Mouse (Mus musculus) liver, embryonic 14.5 days (tissue): ENCODE results near the gene Cbx8. TPM values are rescaled to one million over a fixed set of nuclear protein-coding genes. Genes with fewer than 3 reads are reported as not detected.

Source experiments
- ATAC-seq: fragments of 200-750 bp; cut with Nextera tagmentation; 2 replicates; pipeline ENCODE4 v1.8.0; 2017; ENCODE audit warnings: moderate number of reproducible peaks, mild to moderate bottlenecking, moderate library complexity; ENCODE audit not compliant: insufficient read depth
- DNase-seq, 3 experiments: peaks; one replicate each; pipeline ENCODE4 v3.0.0-alpha.2; 2012 to 2013; ENCODE audit warnings: low read depth in 3 of 3, low spot score in 3 of 3
- H3K27ac ChIP-seq: fragments of 300-500 bp; sonication (generic); 2 replicates; pipeline ENCODE4 v1.5.1; 2014; ENCODE audit warnings: moderate library complexity, mild to moderate bottlenecking, control low read depth, inconsistent platforms
- H3K27me3 ChIP-seq: fragments of 300-500 bp; sonication (generic); 2 replicates; pipeline ENCODE4 v1.6.1; 2014; ENCODE audit warnings: mild to moderate bottlenecking, low read length, moderate library complexity; ENCODE audit not compliant: control insufficient read depth, insufficient read depth
- H3K36me3 ChIP-seq: fragments of 300-500 bp; sonication (generic); replicated peaks from 2 replicates; pipeline ENCODE4 v1.6.1; 2014; ENCODE audit warnings: low read depth; ENCODE audit not compliant: control insufficient read depth, insufficient read depth
- H3K4me1 ChIP-seq, 2 experiments: fragments of 200-500 bp in 1 of 2; fragments of 300-500 bp in 1 of 2; sonication (generic) in 1 of 2; replicated peaks; 2 replicates each; pipeline ENCODE4 v1.6.1; 2012 to 2014; ENCODE audit warnings: antibody characterized with exemption in 1 of 2, inconsistent platforms in 1 of 2, low read length in 1 of 2; ENCODE audit not compliant: control insufficient read depth in 2 of 2, insufficient read depth in 2 of 2
- H3K4me2 ChIP-seq: fragments of 300-500 bp; sonication (generic); 2 replicates; pipeline ENCODE4 v1.6.1; 2014; ENCODE audit warnings: low read depth, mild to moderate bottlenecking, control low read depth, moderate library complexity
- H3K4me3 ChIP-seq, 2 experiments: fragments of 200-500 bp in 1 of 2; fragments of 300-500 bp in 1 of 2; sonication (generic) in 1 of 2; 2 replicates each; pipeline ENCODE4 v1.5.1; 2012 to 2014; ENCODE audit warnings: low read depth in 2 of 2, low read length in 2 of 2, mild to moderate bottlenecking in 2 of 2, control low read depth in 1 of 2, inconsistent platforms in 1 of 2, moderate library complexity in 1 of 2; ENCODE audit not compliant: insufficient read depth in 1 of 2
- H3K9ac ChIP-seq: fragments of 300-500 bp; sonication (generic); replicated peaks from 2 replicates; pipeline ENCODE4 v1.6.1; 2014; ENCODE audit warnings: mild to moderate bottlenecking, control low read depth, moderate library complexity
- H3K9me3 ChIP-seq: fragments of 300-500 bp; sonication (generic); 2 replicates; pipeline ENCODE4 v1.6.1; 2016; ENCODE audit warnings: low read length, mixed read lengths; ENCODE audit not compliant: control insufficient read depth
- CTCF ChIP-seq: IDR thresholded peaks from 2 replicates; pipeline ENCODE4 v1.5.1; 2016; ENCODE audit warnings: antibody characterized with exemption, low read depth, control low read depth
- EP300 ChIP-seq: IDR thresholded peaks from 2 replicates; pipeline ENCODE4 v1.6.1; 2016; ENCODE audit warnings: antibody characterized with exemption, low read depth
- WGBS: fragments of 180-500 bp; shearing (Covaris S2); extraction: QIAGEN DNeasy Blood & Tissue Kit; methylation state at CpG from one replicate; pipeline ENCODE4 v1.1.7; 2014; ENCODE audit not compliant: insufficient replicate concordance; 5-methylcytosine and 5-hydroxymethylcytosine counted together
- polyA plus RNA-seq, 2 experiments: library from polyadenylated mRNA; depleted of rRNA in 1 of 2; stranded (reverse) in 1 of 2; unstranded in 1 of 2; fragments of >200 nt; fragmentation: Nextera tagmentation in 1 of 2; extraction: Ambion mirVana in 1 of 2; gene quantifications; 2 replicates each; pipeline versions ENCODE4 v1.2.1 to v1.2.3; 2012 to 2014

The Cbx8 gene
- polyA plus RNA-seq, 2 experiments, result 0.95 to 1.6 TPM

DNA sequence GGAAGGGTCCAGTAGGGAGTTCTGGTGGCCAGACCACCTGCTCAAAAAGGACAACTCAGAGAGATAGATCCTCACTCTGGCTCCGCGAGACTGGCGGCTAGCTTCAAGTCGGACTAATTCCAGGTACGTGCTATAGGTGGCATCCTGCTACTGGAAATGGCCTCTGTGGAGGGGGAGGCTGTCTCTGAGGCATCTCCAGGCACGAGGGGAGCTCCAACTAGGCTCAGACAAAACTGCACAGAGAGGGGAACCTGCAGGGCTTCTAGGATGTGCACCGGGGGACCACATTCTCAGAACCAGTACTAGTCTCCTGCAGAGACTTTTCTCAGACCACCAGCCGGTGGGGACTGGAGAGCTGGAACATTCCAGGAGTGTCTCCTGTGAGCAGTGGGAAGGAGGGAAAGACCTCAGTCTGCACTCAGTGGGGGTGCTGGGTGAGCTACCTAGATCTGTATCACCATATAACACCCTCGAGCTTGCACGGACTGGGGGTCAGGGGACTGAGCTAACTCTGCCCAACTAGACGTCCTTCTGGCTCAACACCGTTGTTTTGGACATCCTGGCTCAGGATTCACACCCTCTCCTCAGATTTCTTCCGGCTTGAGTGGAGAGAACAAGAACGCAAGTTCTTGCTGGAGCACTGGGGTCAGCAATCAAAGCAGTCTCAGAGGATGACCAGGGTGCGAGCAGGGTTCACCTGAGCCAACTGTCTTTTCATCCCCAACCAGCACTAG is 11.3 kb upstream of the Cbx8 start:
- H3K9me3 ChIP-seq, result no peaks in the 10 kb centered on the region
- 0 out of 4 replicates have a peak, but pooled peaks cover 0 to under 1% of the 10 kb centered on the region in 2 experiments for H3K4me1 ChIP-seq
- ATAC-seq (no peak), DNase-seq (no peak)
- no peak for TF ChIP-seq EP300
- TF ChIP-seq CTCF, result peak; percentile 55
- H3K4me2 ChIP-seq, result no peak overlapping the region
- H3K27me3 ChIP-seq, result peaks cover 100% of the 10 kb centered on the region
- H3K27ac ChIP-seq, result no peak overlapping the region
- H3K36me3 ChIP-seq, result no peaks in the 10 kb centered on the region
- H3K4me3 ChIP-seq, result no peak overlapping the region
- H3K9ac ChIP-seq, result no peak overlapping the region
- 7% methylated on average over 15 of the region's 15 CpGs for WGBS

GRCm38 (mm10) chr11:119051426-119051825 is 10.7 kb upstream of the Cbx8 start:
- H3K9ac ChIP-seq, result no peak overlapping the region
- no peak overlapping the region for H3K4me3 ChIP-seq
- H3K36me3 ChIP-seq, result no peaks in the 10 kb centered on the region
- H3K27me3 ChIP-seq, result peaks cover 100% of the 10 kb centered on the region
- no peak for TF ChIP-seq CTCF
- TF ChIP-seq EP300, result no peak
- ATAC-seq (no peak), DNase-seq (no peak)
- peaks cover 2 to 4% of the 10 kb centered on the region in 2 experiments; a peak in 1 of 4 replicates for H3K4me1 ChIP-seq
- no peak overlapping the region for H3K4me2 ChIP-seq
- H3K9me3 ChIP-seq, result no peaks in the 10 kb centered on the region
- H3K27ac ChIP-seq, result no peak overlapping the region

- Histone ChIP-seq H3K36me3 (no peaks in the 10 kb centered on the region), H3K4me3 (no peak overlapping the region), H3K27ac (no peak overlapping the region), H3K27me3 (peaks cover 100% of the 10 kb centered on the region), H3K4me1 (peaks cover 2 to 4% of the 10 kb centered on the region in 2 experiments; a peak in 1 of 4 replicates), H3K9ac (no peak overlapping the region), H3K4me2 (no peak overlapping the region), H3K9me3 (no peaks in the 10 kb centered on the region)
- DNase-seq, result no peak
- TF ChIP-seq CTCF (no peak), EP300 (no peak)
- no peak for ATAC-seq
- 0% methylated on average over 2 of the region's 2 CpGs for WGBS
Observed at GRCm38 (mm10) chr11:119050361-119050760, 9.6 kb upstream of the Cbx8 start.

- ATAC-seq (no peak), DNase-seq (no peak)
- Histone ChIP-seq H3K4me3 (no peak overlapping the region), H3K9ac (no peak overlapping the region), H3K4me1 (peaks cover 2 to 4% of the 10 kb centered on the region in 2 experiments; a peak in 1 of 4 replicates), H3K9me3 (no peaks in the 10 kb centered on the region), H3K36me3 (no peaks in the 10 kb centered on the region), H3K27me3 (peaks cover 100% of the 10 kb centered on the region), H3K4me2 (no peak overlapping the region), H3K27ac (no peak overlapping the region)
- under 1% methylated on average over 13 of the region's 13 CpGs for WGBS
- TF ChIP-seq CTCF (no peak), EP300 (no peak)
Observed at GRCm38 (mm10) chr11:119048133-119048510, 7.4 kb upstream of the Cbx8 start.

GRCm38 (mm10) chr11:119047261-119048132 is 6.7 kb upstream of the Cbx8 start:
- H3K9me3 ChIP-seq, result no peaks in the 10 kb centered on the region
- TF ChIP-seq EP300 (no peak), CTCF (no peak)
- peaks cover 2 to 4% of the 10 kb centered on the region in 2 experiments; a peak in 1 of 4 replicates for H3K4me1 ChIP-seq
- no peak overlapping the region for H3K4me3 ChIP-seq
- no peaks in the 10 kb centered on the region for H3K36me3 ChIP-seq
- H3K4me2 ChIP-seq, result no peak overlapping the region
- no peak overlapping the region for H3K9ac ChIP-seq
- 2% methylated on average over 43 of the region's 43 CpGs for WGBS
- ATAC-seq (no peak), DNase-seq (no peak)
- H3K27ac ChIP-seq, result no peak overlapping the region
- peaks cover 100% of the 10 kb centered on the region for H3K27me3 ChIP-seq
